Mouse (Mus musculus) ES-E14 (cell line): ENCODE measurements at regions not wholly inside any gene's neighbourhood (a gene's known extent, or its start where the extent isn't known, plus 50 kb on each side); places are given as distances from the start of the nearest gene placed in this dataset.

Experiments
- DNase-seq: peaks from one replicate; pipeline ENCODE4 v3.0.0-alpha.2; 2013; ENCODE audit warnings: low read depth, low spot score
- H3K27ac ChIP-seq: 2 replicates; pipeline ENCODE4 v1.5.1; 2012; ENCODE audit warnings: low read depth, mild to moderate bottlenecking, low read length, moderate library complexity, mixed read lengths; ENCODE audit not compliant: poor library complexity, insufficient read depth, severe bottlenecking
- H3K36me3 ChIP-seq: 2 replicates; pipeline ENCODE4 v1.6.1; 2012; ENCODE audit warnings: mild to moderate bottlenecking, low read length, moderate library complexity, mixed read lengths; ENCODE audit not compliant: control insufficient read depth, poor library complexity, insufficient read depth, severe bottlenecking
- H3K4me1 ChIP-seq, 2 experiments: fragments of 150-350 bp in 1 of 2; sonication (generic) in 1 of 2; 2 replicates each; pipeline ENCODE4 v1.6.1; 2012; ENCODE audit warnings: low read length in 2 of 2, mild to moderate bottlenecking in 1 of 2, mixed read lengths in 1 of 2; ENCODE audit not compliant: control insufficient read depth in 2 of 2, insufficient read depth in 2 of 2, poor library complexity in 1 of 2
- H3K4me3 ChIP-seq, 2 experiments: fragments of 150-350 bp in 1 of 2; sonication (generic) in 1 of 2; 2 replicates each; pipeline ENCODE4 v1.5.1; 2012; ENCODE audit warnings: low read length in 2 of 2, low read depth in 1 of 2, mild to moderate bottlenecking in 1 of 2, mixed read lengths in 1 of 2; ENCODE audit not compliant: insufficient read depth in 1 of 2, poor library complexity in 1 of 2, severe bottlenecking in 1 of 2
- H3K9ac ChIP-seq: 2 replicates; pipeline ENCODE4 v1.6.1; 2012; ENCODE audit warnings: low read depth, mild to moderate bottlenecking, low read length, mixed read lengths; ENCODE audit not compliant: poor library complexity, insufficient read depth, severe bottlenecking
- H3K9me3 ChIP-seq: fragments of 150-350 bp; sonication (generic); 2 replicates; pipeline ENCODE4 v1.6.1; 2012; ENCODE audit warnings: low read depth, mild to moderate bottlenecking, low read length; ENCODE audit not compliant: control insufficient read depth, insufficient read depth
- CHD2 ChIP-seq: IDR thresholded peaks from 2 replicates; pipeline ENCODE4 v1.6.1; 2014; ENCODE audit warnings: mild to moderate bottlenecking, low read depth, low read length, inconsistent platforms
- HCFC1 ChIP-seq: IDR thresholded peaks from 2 replicates; pipeline ENCODE4 v1.6.1; 2012; ENCODE audit warnings: low read length, inconsistent platforms, borderline replicate concordance; ENCODE audit not compliant: insufficient read depth
- MAFK ChIP-seq: IDR thresholded peaks from 2 replicates; pipeline ENCODE4 v1.6.1; 2014; ENCODE audit warnings: mild to moderate bottlenecking, low read depth, low read length, inconsistent platforms; ENCODE audit not compliant: insufficient read depth
- ZC3H11A ChIP-seq: IDR thresholded peaks from 2 replicates; pipeline ENCODE4 v1.6.1; 2012; ENCODE audit warnings: low read depth, mild to moderate bottlenecking, inconsistent platforms, low read length, borderline replicate concordance
- ZNF384 ChIP-seq: IDR thresholded peaks from 2 replicates; pipeline ENCODE4 v1.6.1; 2012; ENCODE audit warnings: low read depth, low read length, inconsistent platforms
- in situ Hi-C, 2 experiments: fragments of 600-800 bp; cut with MboI; formaldehyde crosslinking; loops; one replicate each; pipeline ENCODE4 v1.15.1; 2025; ENCODE audit warnings: low sequenced_read_pairs in 2 of 2, inconsistent platforms in 1 of 2; ENCODE audit not compliant: unreplicated experiment in 2 of 2

DNA sequence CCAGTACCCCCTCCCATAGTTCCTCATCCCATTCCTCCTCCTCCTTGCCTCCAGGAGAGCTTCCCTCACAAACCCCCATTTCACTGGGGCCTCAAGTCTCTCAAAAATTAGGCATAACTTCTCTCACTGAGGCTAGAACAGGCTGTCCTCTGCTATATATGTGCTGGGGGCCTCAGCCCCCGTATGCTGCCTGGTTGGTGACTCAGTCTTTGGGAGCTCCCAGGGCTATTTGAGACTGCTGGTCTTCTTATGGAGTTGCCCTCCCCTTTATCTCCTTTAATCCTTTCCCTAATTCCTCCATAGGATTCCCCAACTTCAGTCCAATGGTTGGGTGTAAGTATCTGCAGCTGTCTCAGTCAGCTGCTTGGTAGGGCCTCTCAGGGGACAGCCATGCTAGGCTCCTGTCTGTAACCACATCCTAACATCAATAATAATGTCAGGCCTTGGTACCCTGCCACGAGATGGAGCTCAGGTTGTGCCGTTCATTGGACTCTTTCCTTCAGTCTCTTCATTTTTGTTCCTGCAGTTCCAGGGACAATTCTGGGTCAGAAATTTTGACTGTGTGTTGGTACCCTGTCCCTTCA is 1126.1 kb upstream of the Lrrc6 start:
- in situ Hi-C loops: no loop called here
- no peaks in the 10 kb centered on the region for H3K36me3 ChIP-seq
- H3K9me3 ChIP-seq: no peaks in the 10 kb centered on the region
- no peak for DNase-seq
- H3K4me3 ChIP-seq: no peak overlapping the region
- H3K27ac ChIP-seq: no peak overlapping the region
- TF ChIP-seq ZNF384 (no peak), ZC3H11A (no peak), MAFK (no peak), CHD2 (no peak), HCFC1 (no peak)
- H3K9ac ChIP-seq: no peak overlapping the region
- no peaks in the 10 kb centered on the region for H3K4me1 ChIP-seq

DNA sequence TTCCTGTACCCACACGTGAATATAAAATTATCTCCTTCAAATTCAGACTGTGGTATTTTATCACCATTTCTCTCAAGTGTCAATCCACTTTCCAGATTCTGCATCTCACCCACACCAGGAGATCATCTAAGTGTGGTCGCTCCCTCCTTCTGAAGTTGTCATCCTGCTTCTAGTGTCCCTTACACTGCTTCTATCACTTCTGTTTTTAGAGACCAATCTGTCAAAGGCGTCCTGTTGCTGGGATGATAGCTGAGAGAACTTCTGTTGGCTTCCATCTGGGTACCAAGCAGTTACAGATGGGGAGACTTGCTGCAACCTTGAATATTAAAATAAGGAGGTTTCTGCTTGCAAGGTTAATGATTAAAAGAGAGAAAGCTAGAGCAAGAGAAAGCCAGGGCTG is 1111.2 kb upstream of the Lrrc6 start:
- no peak overlapping the region for H3K9ac ChIP-seq
- H3K27ac ChIP-seq: no peak overlapping the region
- no peak overlapping the region for H3K4me3 ChIP-seq
- in situ Hi-C loops: no loop called here
- no peaks in the 10 kb centered on the region for H3K9me3 ChIP-seq
- TF ChIP-seq CHD2 (no peak), ZNF384 (no peak), HCFC1 (no peak), MAFK (no peak), ZC3H11A (no peak)
- H3K36me3 ChIP-seq: no peaks in the 10 kb centered on the region
- no peaks in the 10 kb centered on the region for H3K4me1 ChIP-seq
- DNase-seq: no peak

DNA sequence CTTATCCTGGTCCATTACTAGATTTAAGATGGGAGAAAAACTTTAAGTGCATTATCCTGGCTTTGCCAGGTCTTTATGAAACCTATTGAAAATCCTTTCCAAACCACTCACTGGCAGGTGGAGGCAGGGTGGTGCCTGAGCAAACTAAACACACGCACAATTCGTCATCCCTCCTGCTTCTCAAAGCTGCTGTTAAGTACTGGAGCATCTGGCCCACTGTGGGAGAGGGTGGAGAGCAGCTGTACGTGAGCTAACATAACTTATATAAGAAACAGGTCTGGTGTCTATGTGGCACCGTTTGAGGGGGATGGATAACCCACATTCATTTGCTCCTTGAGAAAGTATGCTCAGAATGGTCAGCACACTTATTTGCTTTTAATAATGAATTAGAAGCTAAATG is 1097.7 kb upstream of the Lrrc6 start:
- Histone ChIP-seq H3K4me1 (no peaks in the 10 kb centered on the region), H3K27ac (no peak overlapping the region), H3K9me3 (no peaks in the 10 kb centered on the region), H3K9ac (no peak overlapping the region), H3K36me3 (no peaks in the 10 kb centered on the region), H3K4me3 (no peak overlapping the region)
- in situ Hi-C loops: no loop called here
- no peak for DNase-seq
- TF ChIP-seq MAFK: no peak
- TF ChIP-seq ZC3H11A: no peak
- no peak for TF ChIP-seq HCFC1
- TF ChIP-seq CHD2: no peak

DNA sequence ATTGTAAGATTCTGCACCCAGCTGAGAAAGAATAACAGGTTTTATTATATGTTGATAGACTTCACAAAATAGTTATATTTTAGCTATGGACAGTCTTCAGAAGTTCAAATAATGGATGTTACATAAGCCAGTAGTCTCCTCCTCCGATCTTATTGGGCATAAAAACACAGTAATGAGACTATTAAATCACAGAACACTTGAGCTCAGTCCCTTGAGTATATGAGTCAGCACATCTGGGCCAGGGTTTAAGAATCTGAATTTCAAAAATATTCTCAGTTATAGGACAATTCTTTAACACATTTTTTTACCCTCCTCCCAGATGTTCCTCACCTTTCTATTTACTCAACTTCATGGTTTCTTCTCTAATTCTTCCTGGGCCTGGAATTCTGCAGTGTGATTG is 1075.9 kb upstream of the Lrrc6 start:
- in situ Hi-C loops: no loop called here
- H3K27ac ChIP-seq: no peak overlapping the region
- H3K36me3 ChIP-seq: no peaks in the 10 kb centered on the region
- H3K9ac ChIP-seq: no peak overlapping the region
- H3K4me3 ChIP-seq: no peak overlapping the region
- no peaks in the 10 kb centered on the region for H3K9me3 ChIP-seq
- no peaks in the 10 kb centered on the region for H3K4me1 ChIP-seq
- DNase-seq: no peak
- TF ChIP-seq CHD2: no peak
- TF ChIP-seq ZNF384: no peak
- no peak for TF ChIP-seq ZC3H11A
- no peak for TF ChIP-seq HCFC1
- TF ChIP-seq MAFK: no peak

DNA sequence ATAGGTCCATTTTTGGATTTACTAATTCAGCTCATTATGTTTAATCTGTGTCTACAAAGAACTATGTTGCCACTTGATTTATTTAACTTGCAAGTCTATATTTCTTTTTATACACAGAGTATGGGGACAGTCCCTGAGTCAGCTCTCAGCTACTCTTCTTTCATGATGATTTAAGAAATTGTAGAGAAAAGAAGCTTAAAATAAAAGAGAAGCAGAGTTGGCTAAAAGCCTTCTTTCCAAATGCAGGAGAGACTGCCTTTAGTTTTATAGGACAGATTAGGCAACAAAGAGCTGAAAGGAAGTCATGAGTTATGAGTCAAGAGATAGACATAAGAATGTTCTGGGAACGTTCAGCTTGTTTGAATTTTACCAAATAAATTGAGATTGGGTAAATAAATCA is 1070.9 kb upstream of the Lrrc6 start:
- H3K27ac ChIP-seq: no peak overlapping the region
- no peak for DNase-seq
- no peak overlapping the region for H3K4me3 ChIP-seq
- H3K36me3 ChIP-seq: no peaks in the 10 kb centered on the region
- H3K4me1 ChIP-seq: no peaks in the 10 kb centered on the region
- no peak overlapping the region for H3K9ac ChIP-seq
- in situ Hi-C loops: no loop called here
- TF ChIP-seq ZC3H11A: no peak
- no peak for TF ChIP-seq HCFC1
- TF ChIP-seq MAFK: no peak
- TF ChIP-seq CHD2: no peak
- no peak for TF ChIP-seq ZNF384
- H3K9me3 ChIP-seq: no peaks in the 10 kb centered on the region
